Mouse (Mus musculus): ENCODE measurements around the gene Spc24. TPM values are rescaled to one million over a fixed set of nuclear protein-coding genes. Genes with fewer than 3 reads are reported as not detected.
A peak's percentile ranks its signal among the peaks of the same experiment; 100 is the strongest.
"Not testable (repeated sequence)": the region's sequence is repeated elsewhere in the genome, so short reads cannot be mapped to it uniquely, and the experiment has no call there.

Gene Spc24
- total RNA-seq, 2 experiments from 2014 or later: 50.1 to 128 TPM

DNA sequence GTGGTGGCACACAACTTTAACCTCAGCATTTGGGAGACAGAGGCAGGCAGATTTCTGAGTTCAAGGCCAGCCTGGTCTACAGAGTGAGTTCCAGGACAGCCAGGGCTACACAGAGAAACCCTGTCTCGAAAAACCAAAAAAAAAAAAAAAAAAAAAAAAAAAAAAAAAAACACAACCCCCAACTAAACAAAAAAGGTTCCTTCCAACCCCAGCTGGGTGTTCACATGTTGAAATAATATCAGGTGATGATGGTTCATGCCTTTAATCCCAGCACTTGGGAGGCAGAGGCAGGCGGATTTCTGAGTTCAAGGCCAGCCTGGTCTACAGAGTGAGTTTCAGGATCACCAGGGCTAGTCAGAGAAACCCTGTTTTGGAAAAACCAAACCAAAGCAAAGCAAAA is 26.2 kb upstream of the Spc24 start:
- not testable (repeated sequence) for ATAC-seq (replicated peaks; ENCODE audit: poor library complexity)

DNA sequence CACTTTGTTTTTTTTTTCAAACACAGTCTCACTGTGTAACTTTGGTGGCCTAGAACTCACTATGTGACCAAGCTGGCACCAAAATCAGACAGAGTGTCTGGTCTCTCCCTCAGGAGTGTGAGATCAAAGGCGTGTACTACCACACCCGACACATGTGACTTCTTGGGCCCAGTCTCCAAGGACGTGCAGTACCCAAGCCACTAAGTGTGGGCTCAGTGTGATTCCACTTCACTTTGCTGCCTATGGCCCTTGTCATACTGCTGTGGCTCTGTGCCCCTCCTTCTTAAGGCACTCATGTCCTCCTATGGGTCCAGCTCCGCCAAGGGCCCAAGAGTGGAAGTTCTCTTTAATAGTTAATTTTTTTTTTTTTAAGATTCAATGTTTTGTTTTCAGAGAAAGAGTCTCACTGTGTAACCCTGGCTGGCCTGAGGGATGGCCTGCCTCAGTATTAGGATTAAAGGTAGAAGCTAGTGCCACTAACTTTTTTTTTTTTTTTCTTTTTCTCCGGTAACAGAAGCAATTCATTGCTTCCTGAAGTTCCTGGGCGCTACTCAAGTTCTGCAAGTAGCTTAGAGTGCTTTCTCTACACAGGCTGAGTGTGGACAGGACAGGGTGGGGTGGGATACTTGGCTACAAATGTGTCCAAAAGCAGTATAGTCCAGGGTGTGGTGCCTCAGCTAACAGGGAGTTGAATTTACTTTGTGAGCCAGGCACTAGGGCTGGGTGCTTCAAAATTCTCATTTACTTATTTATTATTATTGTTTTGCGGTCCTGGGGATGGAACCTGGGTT is 24.6 kb upstream of the Spc24 start:
- ATAC-seq (replicated peaks; ENCODE audit: poor library complexity): no peak

- ATAC-seq (replicated peaks; ENCODE audit: poor library complexity): peak; percentile 77
These were observed 21.8 kb upstream of the Spc24 start for GRCm38 (mm10) chr9:21781657-21782468.

DNA sequence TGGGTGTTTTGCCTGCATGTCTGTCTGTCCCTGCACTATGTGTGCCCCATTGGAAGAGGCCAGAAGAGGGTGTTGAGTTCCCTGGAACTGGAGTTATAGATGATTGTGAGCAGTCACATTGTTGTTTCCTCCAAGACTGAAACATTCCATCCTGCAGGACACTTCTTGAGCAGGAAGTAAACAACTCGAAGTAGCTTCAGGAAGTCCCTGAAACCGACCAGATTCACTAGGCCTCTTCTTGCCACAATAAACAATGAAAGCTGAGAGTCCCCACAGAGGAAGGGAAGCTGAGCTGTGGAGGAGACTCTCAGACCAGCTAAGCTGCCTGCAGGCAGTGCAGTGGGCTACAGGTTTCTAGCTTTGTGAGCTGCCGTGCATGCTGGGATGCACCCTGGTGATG is 17.6 kb upstream of the Spc24 start:
- no peak for ATAC-seq (replicated peaks; ENCODE audit: poor library complexity)

- no peak for ATAC-seq (replicated peaks; ENCODE audit: poor library complexity)
These were observed 14.2 kb upstream of the Spc24 start for GRCm38 (mm10) chr9:21774353-21774752.

DNA sequence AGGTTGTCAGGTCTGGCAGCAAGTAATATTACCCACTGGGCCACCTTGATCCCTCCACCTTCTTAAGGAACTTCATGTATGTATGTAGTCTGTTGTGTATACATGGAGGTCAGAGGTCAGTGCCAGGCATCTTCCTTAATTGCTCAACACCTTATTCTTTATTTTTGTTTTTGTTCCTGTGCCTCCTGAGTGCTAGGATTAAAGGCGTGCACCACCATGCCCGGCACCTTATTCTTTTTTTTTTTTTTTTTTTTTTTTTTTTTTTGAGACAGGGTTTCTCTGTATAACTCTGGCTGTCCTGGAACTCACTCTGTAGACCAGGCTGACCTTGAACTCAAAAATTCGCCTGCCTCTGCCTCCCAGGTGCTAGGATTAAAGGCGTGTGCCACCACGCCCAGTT is 13.3 kb upstream of the Spc24 start:
- not testable (repeated sequence) for ATAC-seq (replicated peaks; ENCODE audit: poor library complexity)

GRCm38 (mm10) chr9:21769558-21770183 is 9.6 kb upstream of the Spc24 start:
- ATAC-seq (replicated peaks; ENCODE audit: poor library complexity): no peak

DNA sequence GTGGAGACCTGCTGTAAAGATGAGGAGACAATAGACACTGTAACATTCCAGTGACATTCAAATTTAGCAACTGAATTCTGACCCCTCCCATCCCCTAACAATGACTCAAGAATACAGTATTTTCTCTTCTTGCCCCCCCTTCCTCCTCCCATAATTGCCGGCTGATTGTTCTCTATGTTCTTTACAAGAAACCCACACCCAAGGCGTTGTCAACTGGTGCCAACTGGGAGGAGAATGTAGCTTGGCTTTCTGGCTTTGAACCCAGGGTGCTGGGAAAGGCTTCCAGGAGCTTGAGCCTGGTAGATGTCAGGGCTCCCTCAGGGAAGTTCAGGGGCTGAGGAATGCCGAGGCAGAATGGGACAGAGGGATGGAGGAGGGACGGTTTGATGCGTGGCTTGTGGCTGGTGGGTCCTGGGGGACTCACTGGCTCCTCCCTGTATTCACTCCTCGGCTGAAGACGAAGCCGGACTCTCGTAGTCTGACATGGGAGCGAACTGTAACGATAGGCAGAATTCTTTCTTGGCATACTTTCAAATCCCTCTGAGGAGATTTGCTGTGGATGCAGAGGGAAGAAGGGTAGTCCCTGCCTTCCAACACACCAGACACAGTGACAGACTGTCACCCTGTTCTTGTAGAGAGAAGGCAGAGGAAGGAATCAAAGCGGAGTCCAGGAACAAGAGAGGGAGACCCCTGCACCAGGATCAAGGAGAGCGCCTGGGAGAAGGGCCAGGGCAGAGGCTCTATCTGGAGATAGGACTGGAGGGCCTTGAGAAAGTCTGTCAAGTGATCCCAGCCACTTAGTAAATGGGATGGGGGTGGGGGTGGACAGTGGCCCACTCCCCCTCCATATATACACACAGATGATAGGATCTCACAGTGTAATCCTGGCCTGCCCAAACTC is 8.7 kb upstream of the Spc24 start:
- no peak for ATAC-seq (replicated peaks; ENCODE audit: poor library complexity)

- ATAC-seq (replicated peaks; ENCODE audit: poor library complexity): no peak
These were observed 7.8 kb upstream of the Spc24 start for GRCm38 (mm10) chr9:21767896-21768295.

DNA sequence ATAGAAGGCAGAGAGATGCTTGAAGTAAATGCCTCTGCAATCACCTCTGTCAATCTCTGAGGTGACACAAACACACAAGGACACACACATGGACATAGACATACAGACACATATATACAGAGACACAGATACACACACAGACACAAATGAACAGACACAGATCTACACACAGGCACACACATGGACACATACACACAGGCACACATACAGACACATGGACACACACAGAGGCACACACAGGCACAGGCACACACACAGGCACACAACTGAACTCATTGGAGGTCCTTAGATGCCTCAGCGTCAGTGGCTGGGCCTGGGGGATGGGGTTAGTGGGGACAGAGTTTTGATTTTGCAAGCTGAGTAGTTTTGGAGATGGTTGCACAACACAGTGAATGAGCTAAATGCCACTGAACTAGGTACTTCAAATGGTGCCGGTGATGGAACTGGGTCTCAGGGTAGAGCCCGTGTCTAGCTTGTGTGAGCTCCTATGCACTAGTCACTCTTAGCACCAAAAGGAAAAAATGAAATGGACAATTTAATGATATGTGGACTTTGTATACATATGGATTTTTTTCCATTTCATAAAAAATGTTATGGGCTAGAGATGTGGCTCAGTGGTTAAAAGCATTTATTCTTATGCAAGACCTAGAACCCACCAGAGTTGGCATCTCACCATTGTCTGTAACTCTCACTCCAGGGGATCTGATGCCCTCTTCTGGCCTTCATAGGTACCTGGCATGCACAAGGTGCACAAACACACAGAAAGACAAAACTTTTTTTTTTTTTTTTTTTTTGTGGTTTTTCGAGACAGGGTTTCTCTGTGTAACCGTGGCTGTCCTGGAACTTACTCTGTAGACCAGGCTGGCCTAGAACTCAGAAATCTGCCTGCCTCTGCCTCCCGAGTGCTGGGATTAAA is 4.2 kb upstream of the Spc24 start:
- 0 out of 2 replicates have a peak, but pooled peaks have one; percentile 12 for ATAC-seq (replicated peaks; ENCODE audit: poor library complexity)

GRCm38 (mm10) chr9:21762135-21762534 is 2.0 kb upstream of the Spc24 start:
- no peak for ATAC-seq (replicated peaks; ENCODE audit: poor library complexity)

GRCm38 (mm10) chr9:21759718-21760117 is 385 bp downstream of the Spc24 start:
- no peak for ATAC-seq (replicated peaks; ENCODE audit: poor library complexity)

DNA sequence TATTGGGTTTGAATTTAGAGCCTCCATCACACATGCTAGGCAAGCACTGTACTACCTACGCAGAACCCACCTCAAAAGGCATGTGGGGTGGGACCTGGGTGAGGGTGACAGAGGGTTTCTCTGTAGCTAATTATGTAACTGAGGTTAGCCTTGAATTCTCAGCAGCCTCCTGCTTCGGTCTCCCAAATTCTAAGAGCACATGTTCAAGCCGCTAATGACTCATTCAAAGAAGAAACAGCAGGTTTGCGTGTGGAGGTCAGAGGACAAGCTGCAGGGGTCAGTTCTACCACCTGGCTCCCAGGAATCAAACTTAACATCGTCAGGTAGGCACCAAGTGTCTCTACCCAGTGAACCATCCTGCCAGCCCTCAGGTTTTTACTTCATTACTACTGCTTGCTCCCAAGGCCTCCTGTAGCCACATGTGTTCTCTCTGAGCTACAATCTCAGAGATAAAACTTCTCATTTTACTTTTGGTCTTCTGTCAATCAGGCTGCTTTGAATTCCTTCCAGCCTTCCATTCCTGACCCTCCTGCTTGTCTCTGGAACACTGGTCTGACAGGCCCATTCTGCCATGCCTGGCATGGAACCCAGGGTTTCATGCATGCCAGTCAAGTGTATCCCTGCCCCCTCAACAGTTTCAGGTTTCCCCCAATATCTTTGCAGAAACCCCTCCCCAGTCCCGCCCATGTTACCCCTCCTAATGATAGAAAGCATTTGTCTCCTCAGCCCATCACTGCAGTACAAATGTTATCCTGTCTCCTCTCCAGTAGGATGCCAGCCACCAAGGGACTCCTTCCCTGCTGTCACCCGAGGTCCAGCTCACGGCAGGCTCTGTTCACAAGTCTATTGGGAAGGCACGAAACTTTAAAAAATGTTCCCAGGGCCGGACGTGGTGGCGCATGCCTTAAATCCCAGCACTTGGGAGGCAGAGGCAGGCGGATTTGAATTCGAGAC is 1.2 kb downstream of the Spc24 start:
- ATAC-seq (replicated peaks; ENCODE audit: poor library complexity): no peak

DNA sequence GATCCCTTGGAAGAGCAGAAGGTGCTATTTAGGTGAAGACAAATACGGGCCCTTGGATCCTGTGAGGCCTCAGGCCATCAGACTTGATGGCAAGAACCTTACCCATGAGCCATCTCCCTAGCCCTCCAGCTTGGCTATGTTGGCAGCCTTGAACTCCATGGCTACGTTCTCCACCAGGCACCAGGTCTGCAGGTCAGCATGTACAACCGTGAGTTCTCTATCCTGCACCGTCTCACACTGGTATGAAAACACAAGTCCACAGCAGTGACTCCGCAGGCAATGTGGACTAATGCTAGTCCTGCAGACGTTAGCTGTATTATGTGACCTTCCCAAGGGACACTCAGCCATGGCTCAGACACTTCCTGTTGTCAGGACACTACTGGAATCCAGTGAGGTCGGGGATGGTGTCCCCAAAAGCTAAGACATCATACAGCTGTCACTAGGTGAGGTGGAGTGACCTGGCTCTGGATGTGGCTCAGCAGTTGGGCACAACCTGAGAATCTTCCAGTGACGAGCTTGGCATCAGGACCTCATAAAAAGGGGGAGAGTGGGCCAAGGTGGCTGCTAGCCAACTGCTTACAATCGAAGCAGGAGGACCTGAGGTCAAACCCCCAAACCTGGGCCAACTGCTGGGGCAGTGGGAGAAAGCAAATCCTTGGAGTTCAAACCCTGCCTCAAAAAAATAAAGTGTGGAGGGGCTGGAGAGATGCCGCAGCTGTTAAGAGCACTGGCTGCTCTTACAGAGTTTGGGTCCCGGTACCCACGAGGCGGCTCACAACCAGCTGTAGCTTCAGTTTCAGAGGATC is 5.4 kb downstream of the Spc24 start:
- ATAC-seq (replicated peaks; ENCODE audit: poor library complexity): no peak

DNA sequence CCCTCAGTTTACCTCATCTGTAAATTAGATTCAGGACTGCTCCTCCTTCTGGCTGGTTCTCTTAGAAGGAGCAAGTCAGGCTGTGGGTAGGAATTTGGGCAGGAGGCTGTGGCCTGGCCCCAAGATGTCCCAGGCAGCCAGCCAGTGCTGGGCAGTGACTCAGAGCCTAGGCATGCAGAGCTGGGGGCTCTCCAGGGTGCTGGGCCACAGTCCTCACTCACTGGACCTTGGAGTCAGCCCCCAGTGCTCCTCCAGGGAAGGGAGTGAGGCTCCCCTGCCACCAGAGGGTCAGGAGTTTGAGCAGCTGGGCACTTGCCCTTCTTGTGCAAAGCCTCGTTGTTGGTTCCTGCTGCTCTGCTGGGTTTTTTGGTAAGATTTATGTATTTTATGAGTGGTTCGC is 6.1 kb downstream of the Spc24 start:
- no peak for ATAC-seq (replicated peaks; ENCODE audit: poor library complexity)

- no peak for ATAC-seq (replicated peaks; ENCODE audit: poor library complexity)
These were observed 7.8 kb downstream of the Spc24 start for GRCm38 (mm10) chr9:21752252-21752792.

GRCm38 (mm10) chr9:21751347-21751746 is 8.8 kb downstream of the Spc24 start:
- no peak for ATAC-seq (replicated peaks; ENCODE audit: poor library complexity)

Measured in megakaryocyte progenitor cell, adult 5-6 weeks (primary cell).